Mouse (Mus musculus) cortical plate, adult 2 months (tissue): ENCODE results near the gene Kdm4a. TPM values are rescaled to one million over a fixed set of nuclear protein-coding genes. Genes with fewer than 3 reads are reported as not detected.

Source experiments
- H3K27ac ChIP-seq: fragments of 200-500 bp; 2 replicates; pipeline ENCODE4 v1.5.1; 2012; ENCODE audit warnings: low read length, control low read depth, inconsistent platforms; ENCODE audit not compliant: insufficient read depth
- H3K4me1 ChIP-seq: fragments of 200-500 bp; 2 replicates; pipeline ENCODE4 v1.6.1; 2011; ENCODE audit warnings: low read length; ENCODE audit not compliant: control insufficient read depth, insufficient read depth
- H3K4me3 ChIP-seq: fragments of 200-500 bp; 2 replicates; pipeline ENCODE4 v1.5.1; 2011; ENCODE audit warnings: mild to moderate bottlenecking, low read length, control low read depth; ENCODE audit not compliant: insufficient read depth
- CTCF ChIP-seq: fragments of 200-500 bp; IDR thresholded peaks from 2 replicates; pipeline ENCODE4 v1.5.1; 2011; ENCODE audit warnings: mild to moderate bottlenecking, control low read depth, low read length; ENCODE audit not compliant: insufficient read depth; ENCODE audit errors: extremely low read depth
- POLR2A ChIP-seq: fragments of 200-500 bp; IDR thresholded peaks from 2 replicates; pipeline ENCODE4 v1.6.1; 2011; ENCODE audit warnings: mild to moderate bottlenecking, low read length, control low read depth; ENCODE audit not compliant: insufficient read depth; ENCODE audit errors: extremely low read depth
- polyA plus RNA-seq: library from polyadenylated mRNA; depleted of rRNA; stranded (reverse); fragments of >200 nt; gene quantifications from 2 replicates; pipeline ENCODE4 v1.2.3, GENCODE M21; 2012

Kdm4a gene
- polyA plus RNA-seq, 1 experiment = 35.3 TPM

GRCm38 (mm10) chr4:118147090-118147489 lies 32.8 kb downstream of the Kdm4a start:
- H3K4me1 ChIP-seq = peaks cover 2% of the 10 kb centered on the region; the same call in 1 of the 2 replicates
- H3K4me3 ChIP-seq = no peak overlapping the region
- no peak for TF ChIP-seq CTCF
- TF ChIP-seq POLR2A = no peak
- peak overlapping the region; percentile 1 for H3K27ac ChIP-seq

- TF ChIP-seq CTCF (no peak), POLR2A (no peak)
- H3K4me3 ChIP-seq = no peak overlapping the region
- no peak overlapping the region for H3K27ac ChIP-seq
- no peaks in the 10 kb centered on the region for H3K4me1 ChIP-seq
These were observed 35.5 kb downstream of the Kdm4a start for GRCm38 (mm10) chr4:118144324-118144723.

- no peak overlapping the region for H3K27ac ChIP-seq
- TF ChIP-seq CTCF = no peak
- TF ChIP-seq POLR2A = no peak
- H3K4me1 ChIP-seq = 0 out of 2 replicates have a peak, but pooled peaks cover 1% of the 10 kb centered on the region
- no peak overlapping the region for H3K4me3 ChIP-seq
These were observed 36.2 kb downstream of the Kdm4a start for GRCm38 (mm10) chr4:118143679-118144078.

- no peak overlapping the region for H3K4me3 ChIP-seq
- no peak for TF ChIP-seq CTCF
- no peak for TF ChIP-seq POLR2A
- H3K4me1 ChIP-seq = 0 out of 2 replicates have a peak, but pooled peaks cover 4% of the 10 kb centered on the region
- H3K27ac ChIP-seq = no peak overlapping the region
These were observed 38.3 kb downstream of the Kdm4a start for GRCm38 (mm10) chr4:118141511-118141910.

- no peak overlapping the region for H3K4me3 ChIP-seq
- peaks cover 5% of the 10 kb centered on the region; the same call in 1 of the 2 replicates for H3K4me1 ChIP-seq
- TF ChIP-seq CTCF = no peak
- TF ChIP-seq POLR2A = no peak
- H3K27ac ChIP-seq = no peak overlapping the region
These were observed 41.0 kb downstream of the Kdm4a start for GRCm38 (mm10) chr4:118138891-118139290.

- TF ChIP-seq CTCF (no peak), POLR2A (no peak)
- H3K4me3 ChIP-seq = no peak overlapping the region
- peaks cover 6% of the 10 kb centered on the region for H3K4me1 ChIP-seq
- H3K27ac ChIP-seq = peak overlapping the region; percentile 24; the same call in 1 of the 2 replicates
These were observed 42.0 kb downstream of the Kdm4a start for GRCm38 (mm10) chr4:118137857-118138256.

- no peak overlapping the region for H3K27ac ChIP-seq
- no peak overlapping the region for H3K4me3 ChIP-seq
- TF ChIP-seq CTCF (no peak), POLR2A (no peak)
- H3K4me1 ChIP-seq = peaks cover 6% of the 10 kb centered on the region
These were observed 42.5 kb downstream of the Kdm4a start for GRCm38 (mm10) chr4:118137311-118137710.

- peak overlapping the region; percentile 48; the same call in 1 of the 2 replicates for H3K27ac ChIP-seq
- peaks cover 6% of the 10 kb centered on the region for H3K4me1 ChIP-seq
- peak overlapping the region; percentile 46 for H3K4me3 ChIP-seq
- TF ChIP-seq CTCF (no peak), POLR2A (no peak)
These were observed 44.4 kb downstream of the Kdm4a start for GRCm38 (mm10) chr4:118135414-118135813.

GRCm38 (mm10) chr4:118134485-118135365 lies 45.1 kb downstream of the Kdm4a start, which contains the start of gene St3gal3:
St3gal3 (minus strand) TSS chr4:118134914.
- H3K27ac ChIP-seq = peak within 1 kb of the TSS; percentile 48; the same call in 1 of the 2 replicates
- peak within 1 kb of the TSS; percentile 46 for H3K4me3 ChIP-seq
- TF ChIP-seq CTCF (no peak), POLR2A (peak; percentile 71; the same call in 1 of the 2 replicates)
- peaks cover 6% of the 10 kb centered on the region for H3K4me1 ChIP-seq
